ENCODE assay signal across 21 mouse cellular contexts in the genomic region with DNA sequence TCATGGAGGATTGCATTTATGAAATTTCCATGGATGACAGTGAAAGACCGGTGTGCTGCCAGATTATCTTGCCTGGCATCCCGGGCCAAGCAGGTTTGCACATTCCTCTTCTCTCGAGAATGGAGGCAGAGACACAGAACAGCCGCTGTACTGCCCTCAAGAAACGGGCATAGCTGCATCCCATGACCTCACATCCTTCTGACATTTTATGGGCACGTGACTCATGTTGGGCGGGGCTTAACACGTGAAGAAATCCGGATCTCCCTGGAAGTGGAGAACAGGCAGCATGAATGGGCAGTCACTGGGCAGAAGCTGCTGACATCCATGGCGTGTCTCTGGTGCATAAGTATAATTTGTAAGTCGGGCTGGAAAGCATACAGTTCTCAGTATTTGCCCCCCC. TPM values are rescaled to one million over a fixed set of nuclear protein-coding genes. Genes with fewer than 3 reads are reported as not detected.
"Had no signal": no experiment of that assay in that cellular context is flagged by ENCODE, and none has a peak within 500 bp of the region (broad histone marks: within the 10 kb centered on the region; RNA-seq: fewer than 3 reads in every experiment).

No protein-coding gene starts in this region.

- H3K4me3 ChIP-seq: left cerebral cortex, adult 2 months; limb, embryonic 15.5 days; midbrain, embryonic 13.5 days; neural tube, embryonic 12.5 days; neural tube, embryonic 15.5 days had no signal

- H3K27me3 ChIP-seq: limb, embryonic 15.5 days; midbrain, embryonic 13.5 days; neural tube, embryonic 12.5 days; neural tube, embryonic 15.5 days had no signal

- H3K4me1 ChIP-seq: limb, embryonic 15.5 days; midbrain, embryonic 13.5 days; neural tube, embryonic 12.5 days; neural tube, embryonic 15.5 days had no signal

- H3K9ac ChIP-seq: limb, embryonic 15.5 days; liver, embryonic 14.5 days; liver, postnatal 0 days; lung, embryonic 14.5 days; midbrain, embryonic 13.5 days; neural tube, embryonic 12.5 days; neural tube, embryonic 15.5 days had no signal

- ATAC-seq: liver, postnatal 0 days; lung, postnatal 0 days; midbrain, embryonic 13.5 days had no signal

- H3K9me3 ChIP-seq: limb, embryonic 15.5 days; midbrain, embryonic 13.5 days; neural tube, embryonic 12.5 days; neural tube, embryonic 15.5 days had no signal

- H3K4me2 ChIP-seq: limb, embryonic 15.5 days; liver, embryonic 11.5 days; lung, embryonic 14.5 days; midbrain, embryonic 13.5 days; neural tube, embryonic 12.5 days; neural tube, embryonic 15.5 days had no signal

- H3K27ac ChIP-seq: left cerebral cortex, adult 2 months; limb, embryonic 15.5 days; liver, embryonic 14.5 days; macrophage; midbrain, embryonic 13.5 days; neural tube, embryonic 12.5 days; neural tube, embryonic 15.5 days; stomach, postnatal 0 days had no signal

- H3K36me3 ChIP-seq: limb, embryonic 15.5 days; midbrain, embryonic 13.5 days; neural tube, embryonic 12.5 days; neural tube, embryonic 15.5 days had no signal

- DNase-seq: kidney, adult 18-20 months; kidney, adult 9 months; kidney, postnatal 14 days; kidney, postnatal 4 days; liver, postnatal 0 days; right cerebral cortex, postnatal 14 days; right cerebral cortex, postnatal 4 days; thymus, adult 2 months; thymus, postnatal 14 days; thymus, postnatal 4 days had no signal

RNA-seq across cellular contexts. Expression of a gene that starts 29.0 kb away (rescaled TPM):
- polyA plus RNA-seq: liver, postnatal 0 days; macrophage had no signal
